Mouse (Mus musculus) testis, adult 2 months (tissue): ENCODE data around the gene Pygm.

Source experiments
- CTCF ChIP-seq: fragments of 200-500 bp; IDR thresholded peaks from 2 replicates; pipeline ENCODE4 v1.5.1; 2012; ENCODE audit warnings: low read depth, mild to moderate bottlenecking, inconsistent platforms, low read length, moderate library complexity; ENCODE audit not compliant: control insufficient read depth, insufficient read depth, insufficient replicate concordance
- POLR2A ChIP-seq: fragments of 200-500 bp; IDR thresholded peaks from 2 replicates; pipeline ENCODE4 v1.6.1; 2012; ENCODE audit warnings: low read depth, mild to moderate bottlenecking, inconsistent platforms, low read length, moderate library complexity; ENCODE audit not compliant: control insufficient read depth

- TF ChIP-seq POLR2A: no peak
- TF ChIP-seq CTCF: no peak
Measured at GRCm38 (mm10) chr19:6396237-6396636, 12.0 kb downstream of the Pygm start.
